Mouse (Mus musculus): ENCODE data around the gene Gmip.

- TF ChIP-seq CTCF (IDR thresholded peaks at IDR 0.05; ENCODE audit: control insufficient read depth, insufficient read depth, insufficient read length) (no peak), USF1 (IDR thresholded peaks at IDR 0.05; ENCODE audit: low read depth) (no peak)
Measured at GRCm38 (mm10) chr8:69802216-69802615, 6.3 kb upstream of the Gmip start.
